Mouse (Mus musculus): Measurements from ENCODE around the gene Hes7.

Hes7 gene

DNA sequence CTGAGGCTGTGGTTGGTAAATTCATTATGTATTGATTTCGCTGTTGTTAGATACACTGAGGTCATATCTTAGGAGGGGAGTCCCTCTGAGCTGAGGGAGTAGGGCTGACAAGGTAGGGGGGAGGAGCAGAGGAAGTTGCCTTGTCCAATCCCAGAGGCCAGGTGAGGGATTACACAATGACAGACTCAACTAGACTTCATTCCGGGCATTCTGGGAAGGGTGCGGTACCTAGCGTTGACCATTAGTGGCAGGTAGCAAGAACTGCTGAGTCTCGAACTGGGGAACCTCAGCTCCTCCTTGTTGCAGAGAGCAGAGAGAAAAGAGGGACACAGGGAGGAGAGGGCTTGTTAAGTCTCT is 13.3 kb downstream of the Hes7 start:
- in situ Hi-C loops (cut with MboI; ENCODE audit: unreplicated experiment in 2 of 2), result no loop called here

DNA sequence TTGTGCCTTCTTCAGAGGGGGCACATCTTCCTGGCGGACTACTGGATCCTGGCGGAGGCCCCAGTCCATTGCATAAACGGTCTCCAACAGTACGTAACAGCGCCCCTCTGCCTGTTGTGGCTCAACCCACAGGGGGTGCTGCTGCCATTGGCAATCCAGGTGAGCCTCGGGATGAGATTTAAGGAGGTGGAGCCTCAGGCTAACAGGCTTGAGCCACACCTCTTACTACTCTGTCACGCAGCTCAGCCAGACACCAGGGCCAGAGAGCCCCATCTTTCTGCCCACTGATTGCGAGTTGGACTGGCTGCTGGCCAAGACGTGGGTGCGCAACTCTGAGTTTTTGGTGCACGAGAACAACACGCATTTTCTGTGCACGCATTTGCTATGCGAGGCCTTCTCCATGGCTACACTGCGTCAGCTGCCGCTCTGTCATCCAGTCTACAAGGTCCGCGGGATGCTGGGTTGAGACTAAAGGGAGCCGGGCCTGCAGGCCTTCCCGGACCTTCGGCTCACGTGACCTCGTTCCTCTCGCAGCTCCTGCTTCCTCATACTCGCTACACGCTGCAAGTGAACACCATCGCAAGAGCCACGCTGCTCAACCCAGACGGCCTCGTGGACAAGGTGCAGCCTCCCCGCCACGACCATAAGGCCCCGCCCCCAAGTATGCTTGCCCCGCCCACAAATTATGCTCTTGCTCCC is 13.9 kb downstream of the Hes7 start:
- in situ Hi-C loops (cut with MboI; ENCODE audit: unreplicated experiment in 2 of 2), result no loop called here

DNA sequence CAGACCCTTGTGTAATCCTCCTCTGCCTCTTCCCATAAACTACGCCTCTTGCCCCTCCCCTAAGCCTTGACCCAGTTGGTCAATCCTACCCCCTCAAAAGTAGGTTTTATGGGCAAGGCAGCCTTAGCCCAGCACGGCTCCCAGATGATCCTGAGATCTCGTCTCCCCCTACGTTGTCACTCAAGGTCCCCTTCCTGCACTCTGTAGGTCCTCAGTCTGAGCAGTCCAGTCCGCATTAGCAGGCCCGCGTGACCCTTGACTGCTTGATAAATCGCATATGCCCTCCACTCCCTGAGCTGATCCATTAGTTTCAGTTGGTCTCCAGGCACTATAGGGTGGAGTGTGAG is 14.4 kb downstream of the Hes7 start:
- in situ Hi-C loops (cut with MboI; ENCODE audit: unreplicated experiment in 2 of 2), result no loop called here

DNA sequence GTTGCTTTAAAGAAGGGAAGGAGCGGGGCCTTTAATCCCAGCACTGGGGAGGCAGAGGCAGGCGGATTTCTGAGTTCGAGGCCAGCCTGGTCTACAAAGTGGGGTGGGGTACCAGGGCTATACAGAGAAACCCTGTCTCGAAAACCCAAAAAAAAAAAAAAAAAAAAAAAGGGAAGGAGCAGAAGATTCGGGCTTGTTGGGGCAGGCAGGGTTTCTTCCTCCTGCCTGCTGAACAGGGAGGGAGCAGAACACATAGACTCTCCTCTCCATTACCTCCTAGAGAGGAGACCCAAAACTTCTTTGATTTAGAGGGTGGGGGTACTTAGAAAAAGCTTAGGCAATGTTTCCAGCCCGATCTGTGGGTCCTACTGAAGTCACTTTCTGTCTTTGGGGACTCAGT is 15.2 kb downstream of the Hes7 start:
- in situ Hi-C loops (cut with MboI; ENCODE audit: unreplicated experiment in 2 of 2), result no loop called here

DNA sequence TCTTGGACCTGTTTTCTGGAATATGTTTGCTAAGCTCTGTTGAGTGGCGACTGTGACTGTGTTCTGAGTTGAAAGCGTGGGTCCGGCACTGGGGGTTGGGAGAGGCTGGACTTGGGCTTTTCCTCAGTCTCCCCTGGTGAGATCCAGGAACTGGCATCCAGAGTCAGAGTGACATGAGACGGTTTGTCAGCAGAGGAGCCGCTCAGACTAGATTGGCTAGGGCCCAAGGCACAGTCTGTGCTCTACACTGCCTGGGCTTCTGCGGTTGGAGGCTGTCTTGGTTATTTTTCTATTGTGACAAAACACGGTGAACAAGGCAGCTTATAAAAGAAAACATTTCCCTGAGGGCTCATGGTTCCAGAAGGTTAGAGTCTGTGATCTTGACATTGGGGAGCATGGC is 27.3 kb downstream of the Hes7 start:
- in situ Hi-C loops (cut with MboI; ENCODE audit: unreplicated experiment in 2 of 2), result no loop called here

DNA sequence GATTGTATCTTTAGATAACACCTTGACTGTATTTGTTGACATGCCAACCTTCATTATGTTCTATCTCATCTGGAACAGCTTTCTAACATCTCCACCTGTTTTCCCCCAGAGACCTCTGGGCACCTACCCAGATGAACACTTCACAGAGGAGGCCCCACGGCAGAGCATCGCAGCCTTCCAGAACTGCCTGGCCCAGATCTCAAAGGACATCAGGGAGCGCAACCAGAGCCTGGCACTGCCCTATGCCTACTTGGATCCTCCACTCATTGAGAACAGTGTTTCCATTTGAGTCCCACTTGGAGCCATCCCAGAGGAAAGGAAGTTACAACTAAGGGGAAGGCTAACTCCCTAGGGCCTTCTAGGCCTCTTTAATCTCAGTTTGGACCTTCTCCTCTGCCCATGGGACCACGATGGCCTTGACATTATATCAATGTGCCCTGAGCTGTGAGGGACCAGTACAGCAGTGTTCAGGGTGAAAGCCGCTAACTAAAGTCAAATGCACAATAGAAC is 28.3 kb downstream of the Hes7 start:
- in situ Hi-C loops (cut with MboI; ENCODE audit: unreplicated experiment in 2 of 2), result no loop called here

DNA sequence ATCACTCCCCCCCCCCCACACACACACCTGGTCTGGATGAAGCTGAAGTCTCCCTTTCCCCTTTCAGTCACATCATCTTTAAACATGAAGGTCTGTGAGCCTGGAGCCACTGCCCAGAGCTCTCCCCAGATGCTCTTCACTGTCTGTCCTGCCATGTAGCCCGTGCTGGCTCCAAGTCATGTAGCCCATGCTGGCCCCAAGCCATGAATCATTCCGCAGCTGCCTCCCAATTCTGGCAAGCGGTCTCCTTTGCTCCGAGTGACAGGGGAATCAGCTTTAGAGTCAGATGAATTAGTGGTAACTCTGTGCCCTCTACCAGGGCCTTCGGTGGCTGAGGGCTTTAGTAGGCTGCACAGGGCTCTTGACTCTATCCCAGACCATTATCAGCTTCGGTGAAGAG is 29.5 kb downstream of the Hes7 start:
- in situ Hi-C loops (cut with MboI; ENCODE audit: unreplicated experiment in 2 of 2), result loop anchor here in 1 of 2 experiments (25.0 kb wide), 1 partner anchor 1212 kb away; no protein-coding TSS in a partner anchor

DNA sequence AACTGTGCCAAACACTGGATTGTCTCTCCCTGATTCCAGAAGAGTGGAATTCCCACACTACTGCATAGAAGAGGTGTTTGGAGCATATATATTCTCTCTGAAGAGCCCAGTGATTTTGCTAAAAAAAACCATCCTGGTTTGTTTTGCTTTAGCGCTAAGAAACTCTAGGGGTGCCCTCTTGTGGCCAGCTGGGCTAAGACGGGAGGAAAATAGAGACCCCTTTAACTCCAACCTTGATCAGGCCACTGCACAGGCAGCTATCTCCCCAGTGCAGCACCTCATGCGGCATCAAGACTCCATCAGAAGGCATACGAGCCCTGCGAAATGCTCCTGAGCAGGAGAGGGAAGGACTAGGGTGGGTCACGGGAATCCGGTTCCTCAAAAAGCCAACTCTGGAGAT is 30.2 kb downstream of the Hes7 start:
- in situ Hi-C loops (cut with MboI; ENCODE audit: unreplicated experiment in 2 of 2), result loop anchor here in 1 of 2 experiments (25.0 kb wide), 1 partner anchor 1213 kb away; no protein-coding TSS in a partner anchor

DNA sequence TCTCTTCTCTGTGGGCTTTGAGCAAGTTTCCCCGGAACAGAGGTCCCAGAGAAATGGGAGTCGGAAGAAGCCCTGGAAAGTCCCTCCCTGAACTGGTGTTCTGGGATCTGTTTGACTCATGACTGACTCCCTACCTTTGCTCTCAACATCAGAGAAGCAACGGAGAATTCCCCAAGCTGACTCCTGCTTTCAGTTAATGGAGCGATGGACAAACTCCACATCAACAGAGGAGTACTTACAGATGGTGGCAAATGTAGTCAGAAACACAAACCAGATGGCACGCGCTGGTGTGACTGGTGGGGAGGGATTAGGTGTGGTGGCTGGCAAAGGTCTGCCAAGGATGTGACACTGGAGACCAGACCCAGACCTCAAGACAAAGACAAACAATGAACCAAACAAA is 30.8 kb downstream of the Hes7 start:
- in situ Hi-C loops (cut with MboI; ENCODE audit: unreplicated experiment in 2 of 2), result loop anchor here in 1 of 2 experiments (25.0 kb wide), 1 partner anchor 1214 kb away; no protein-coding TSS in a partner anchor

DNA sequence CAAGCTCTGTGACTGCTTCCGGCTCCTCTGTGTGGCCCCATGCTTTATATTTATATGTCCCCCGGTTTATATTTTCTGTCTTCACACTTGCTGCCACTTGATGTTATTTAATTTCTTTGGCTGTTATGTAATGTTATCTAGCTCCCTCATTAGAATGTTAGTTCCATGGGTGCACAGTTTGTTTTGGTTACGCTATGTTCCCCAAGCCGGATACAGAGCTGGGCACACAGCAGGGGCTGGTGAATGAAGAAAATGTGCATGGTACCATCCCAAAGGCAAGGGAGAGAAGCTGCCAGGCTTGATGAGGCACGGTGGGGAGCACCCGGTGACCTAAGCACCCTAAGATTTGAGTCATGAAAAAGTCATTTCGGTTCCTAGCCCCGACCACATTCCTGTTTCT is 33.6 kb downstream of the Hes7 start:
- in situ Hi-C loops (cut with MboI; ENCODE audit: unreplicated experiment in 2 of 2), result loop anchor here in 1 of 2 experiments (25.0 kb wide), 1 partner anchor 1217 kb away; no protein-coding TSS in a partner anchor

DNA sequence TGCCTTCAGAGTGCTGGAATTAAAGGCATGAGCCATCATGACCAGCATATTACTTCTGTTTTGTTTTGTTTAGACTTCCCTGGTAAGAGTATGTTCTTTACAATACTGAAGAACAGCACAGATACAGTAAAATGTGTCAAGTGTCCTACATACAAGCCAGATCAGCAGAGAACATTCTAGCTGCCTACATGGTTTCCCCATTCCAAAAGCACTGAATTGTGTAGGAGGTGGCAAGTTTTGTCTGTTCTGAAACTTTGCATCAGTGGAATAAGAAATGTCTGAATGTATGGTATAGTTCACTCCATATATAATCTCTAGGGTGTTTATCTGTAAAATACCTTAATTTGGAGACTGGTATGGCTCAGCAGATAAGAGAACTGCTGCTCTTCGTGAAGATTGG is 35.1 kb downstream of the Hes7 start:
- in situ Hi-C loops (cut with MboI; ENCODE audit: unreplicated experiment in 2 of 2), result loop anchor here in 1 of 2 experiments (25.0 kb wide), 1 partner anchor 1218 kb away; no protein-coding TSS in a partner anchor

DNA sequence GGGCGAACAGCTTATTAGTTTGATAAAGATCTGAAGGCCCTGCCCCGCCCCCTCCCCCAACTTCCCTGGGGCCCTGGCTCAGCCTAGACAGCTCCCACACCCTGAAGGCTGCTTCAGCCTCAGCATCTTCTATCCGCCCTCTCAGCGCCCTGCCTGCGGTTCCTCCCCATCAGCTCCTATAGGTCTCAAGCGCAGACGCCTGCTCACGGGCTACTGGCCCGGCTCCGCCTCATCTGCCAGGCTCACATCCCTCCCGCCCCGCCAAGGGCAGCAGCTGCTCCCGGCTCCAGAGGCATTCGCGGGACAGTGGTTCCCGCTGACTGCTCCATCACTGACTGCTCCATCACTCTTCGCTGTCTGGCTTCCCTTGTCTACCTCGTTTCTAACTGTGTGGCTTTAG is 36.6 kb downstream of the Hes7 start, which contains the start of gene Alox12b:
Gene Alox12b (plus strand): TSS at position 190 of the 400 bp plus-strand sequence.
- in situ Hi-C loops (cut with MboI; ENCODE audit: unreplicated experiment in 2 of 2), result loop anchor here in 1 of 2 experiments (25.0 kb wide), 1 partner anchor 1219 kb away; no protein-coding TSS in a partner anchor

DNA sequence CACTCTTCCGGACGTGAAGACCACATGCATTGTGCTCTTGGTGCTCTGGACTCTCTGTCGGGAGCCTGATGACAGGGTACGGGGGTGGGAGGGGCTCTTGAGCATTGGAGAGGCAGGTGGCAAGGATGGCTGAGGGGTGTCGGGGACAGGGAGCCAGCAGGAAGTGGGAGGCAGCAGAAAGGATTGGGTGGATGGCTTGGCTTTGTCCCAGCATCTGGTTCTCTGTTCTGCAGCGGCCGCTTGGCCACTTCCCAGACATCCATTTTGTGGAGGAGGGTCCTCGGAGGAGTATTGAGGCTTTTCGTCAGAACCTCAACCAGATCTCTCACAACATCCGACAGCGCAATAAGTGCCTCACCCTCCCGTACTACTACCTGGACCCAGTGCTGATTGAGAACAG is 49.1 kb downstream of the Hes7 start:
- in situ Hi-C loops (cut with MboI; ENCODE audit: unreplicated experiment in 2 of 2), result loop anchor here in 1 of 2 experiments (25.0 kb wide), 1 partner anchor 1232 kb away; no protein-coding TSS in a partner anchor

DNA sequence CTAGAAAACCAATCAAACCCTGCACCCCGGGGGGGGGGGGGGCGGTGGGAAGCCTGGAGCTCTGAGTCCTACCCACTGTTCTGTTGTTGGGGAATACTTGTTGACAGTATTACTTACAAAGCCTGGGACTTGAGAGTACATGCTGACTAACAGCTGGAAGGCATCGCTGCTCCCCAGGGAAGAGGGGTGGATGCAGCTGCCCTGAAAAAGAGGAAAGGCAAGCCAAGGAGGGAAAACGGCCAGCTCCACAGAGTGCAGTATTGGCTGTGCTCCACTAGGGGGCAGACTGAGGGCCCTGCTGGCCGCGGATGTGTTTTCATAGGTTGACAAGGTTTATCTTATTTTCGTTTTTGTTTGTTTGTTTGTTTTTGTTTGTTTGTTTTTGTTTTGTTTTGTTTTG is 51.4 kb downstream of the Hes7 start:
- in situ Hi-C loops (cut with MboI; ENCODE audit: unreplicated experiment in 2 of 2), result loop anchor here in 1 of 2 experiments (25.0 kb wide), 1 partner anchor 1234 kb away; no protein-coding TSS in a partner anchor

DNA sequence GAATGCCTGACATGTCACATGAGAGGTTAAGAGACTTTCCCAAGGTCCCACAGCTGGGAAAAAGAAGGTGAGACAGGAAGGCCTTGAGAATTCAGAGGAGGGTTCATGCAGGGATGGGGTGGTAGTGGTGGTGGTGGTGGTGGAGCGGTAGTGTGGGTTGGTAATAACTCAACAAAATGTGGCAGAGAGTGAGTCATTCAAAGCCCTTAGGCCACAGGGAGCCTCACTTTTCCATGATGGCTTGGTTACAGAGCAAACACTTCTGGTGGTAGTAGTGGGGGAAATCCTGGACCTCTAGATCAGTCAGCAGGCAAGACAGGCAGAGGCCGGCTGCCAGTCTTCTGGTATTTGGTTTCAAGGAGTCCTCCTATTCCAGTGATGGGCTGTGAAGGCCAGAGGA is 52.4 kb downstream of the Hes7 start:
- in situ Hi-C loops (cut with MboI; ENCODE audit: unreplicated experiment in 2 of 2), result loop anchor here in 1 of 2 experiments (25.0 kb wide), 1 partner anchor 1235 kb away; no protein-coding TSS in a partner anchor
